Mouse (Mus musculus) liver, embryonic 14.5 days (tissue): Measurements from ENCODE around the gene Adgrf2.

Source experiments
- CTCF ChIP-seq: IDR thresholded peaks from 2 replicates; pipeline ENCODE4 v1.5.1; 2016; ENCODE audit warnings: antibody characterized with exemption, low read depth, control low read depth
- EP300 ChIP-seq: IDR thresholded peaks from 2 replicates; pipeline ENCODE4 v1.6.1; 2016; ENCODE audit warnings: antibody characterized with exemption, low read depth

- TF ChIP-seq CTCF (no peak; the same call in 1 of the 2 replicates), EP300 (no peak)
These were observed 24.8 kb downstream of the Adgrf2 start for GRCm38 (mm10) chr17:42717161-42717560.
